Mouse (Mus musculus): ENCODE results near the gene Kazn. TPM values are rescaled to one million over a fixed set of nuclear protein-coding genes. Genes with fewer than 3 reads are reported as not detected.
A peak's percentile ranks its signal among the peaks of the same experiment; 100 is the strongest.

The Kazn gene
- polyA plus RNA-seq, 1 experiment, result 80.2 TPM

DNA sequence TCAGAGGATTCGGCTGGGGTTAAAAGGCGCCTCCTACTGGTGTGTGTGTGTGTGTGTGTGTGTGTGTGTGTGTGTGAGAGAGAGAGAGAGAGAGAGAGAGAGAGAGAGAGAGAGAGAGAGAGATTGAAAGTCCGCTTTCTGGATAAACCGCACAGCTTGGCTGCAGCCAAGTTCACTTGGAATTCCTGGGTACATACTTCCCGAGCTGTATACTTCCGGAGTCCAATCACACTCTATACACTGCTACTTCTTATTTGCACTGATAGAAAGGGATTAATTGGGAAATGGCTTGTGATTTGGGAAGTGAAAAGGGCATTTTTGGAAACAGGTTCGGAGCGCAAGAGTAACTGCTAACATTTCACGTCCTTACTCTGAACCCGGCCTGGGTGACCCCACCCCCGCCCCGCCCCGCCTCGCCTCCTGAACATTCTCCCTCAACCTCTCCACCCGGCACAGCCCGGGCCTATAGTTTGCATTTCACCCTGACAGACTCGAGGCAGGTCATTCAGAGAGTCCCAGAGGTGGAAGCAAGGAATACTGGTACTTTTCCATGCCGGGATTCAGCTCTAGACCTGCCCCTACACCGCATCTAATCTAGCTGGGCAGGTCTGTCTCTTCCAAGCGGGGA, 154.2 kb downstream of the Kazn start:
- peak overlapping the region; percentile 77 for H3K9ac ChIP-seq (ENCODE audit: low read depth, poor library complexity, severe bottlenecking)
- H3K9me3 ChIP-seq (replicated peaks; ENCODE audit: control insufficient read depth, insufficient read depth, low read length, poor library complexity, severe bottlenecking), result no peaks in the 10 kb centered on the region
- peaks cover 6% of the 10 kb centered on the region for H3K4me1 ChIP-seq (ENCODE audit: control insufficient read depth, insufficient read depth, low read length)
- H3K27ac ChIP-seq (ENCODE audit: insufficient read depth, low read length), result peak overlapping the region; percentile 69
- H3K36me3 ChIP-seq (ENCODE audit: control insufficient read depth, insufficient read depth, low read length, poor library complexity, severe bottlenecking), result no peaks in the 10 kb centered on the region
- TF ChIP-seq EP300 (IDR thresholded peaks at IDR 0.05; ENCODE audit: insufficient read depth, low read depth, low read length) (no peak), POLR2A (IDR thresholded peaks at IDR 0.05; ENCODE audit: insufficient read depth, low read length) (no peak), CTCF (IDR thresholded peaks at IDR 0.05; ENCODE audit: low read depth, low read length) (no peak)
- H3K27me3 ChIP-seq (ENCODE audit: control insufficient read depth, insufficient read depth, low read length, poor library complexity, severe bottlenecking), result no peaks in the 10 kb centered on the region
- peak overlapping the region; percentile 77 for H3K4me3 ChIP-seq (ENCODE audit: low read depth, low read length)

DNA sequence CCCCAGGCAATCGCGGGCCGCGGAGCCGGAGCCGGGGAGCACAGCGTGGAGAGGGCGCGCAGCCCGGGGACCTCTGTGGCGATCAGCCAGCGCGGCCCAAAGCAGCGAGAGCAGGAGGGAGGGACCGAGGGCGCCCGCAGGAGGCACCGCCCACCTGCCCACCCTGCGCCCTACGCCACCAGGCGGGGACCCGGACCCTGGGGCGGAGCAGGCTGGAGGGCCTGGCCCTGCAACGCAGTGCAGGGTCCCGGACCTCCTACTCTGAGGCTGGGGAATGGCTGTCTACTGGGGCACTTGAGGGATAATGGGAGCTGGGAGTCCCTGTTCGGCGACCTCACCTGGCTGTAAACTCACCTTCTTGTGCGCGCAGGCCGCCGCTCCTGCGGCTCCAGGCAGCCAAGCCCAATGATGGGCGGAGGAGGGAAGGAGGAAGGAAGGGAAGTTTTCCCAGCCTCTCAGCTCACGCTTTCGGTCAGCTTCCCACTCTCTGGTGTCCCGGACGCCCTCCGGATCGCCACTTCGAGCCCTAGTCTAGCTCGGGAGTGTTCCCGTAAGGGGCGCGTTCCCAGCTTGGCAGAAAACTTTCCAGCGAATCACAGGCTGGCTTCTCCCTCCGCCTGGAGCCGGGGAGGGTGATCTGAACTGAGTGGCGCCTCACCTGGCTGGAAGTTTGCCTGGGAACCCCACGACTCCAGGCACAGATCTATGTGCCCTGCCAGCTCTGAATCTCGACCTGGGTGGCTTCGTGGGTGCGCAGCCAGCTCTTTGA, 154.9 kb downstream of the Kazn start, which contains the start of gene Tmem51:
Tmem51 (minus strand) TSS at position 174 of the 769 bp plus-strand sequence.
- Histone ChIP-seq H3K4me1 (ENCODE audit: control insufficient read depth, insufficient read depth, low read length) (peaks cover 6% of the 10 kb centered on the region), H3K9ac (ENCODE audit: low read depth, poor library complexity, severe bottlenecking) (peak within 1 kb of the TSS; percentile 77), H3K27me3 (ENCODE audit: control insufficient read depth, insufficient read depth, low read length, poor library complexity, severe bottlenecking) (no peaks in the 10 kb centered on the region), H3K27ac (ENCODE audit: insufficient read depth, low read length) (peak within 1 kb of the TSS; percentile 69), H3K4me3 (ENCODE audit: low read depth, low read length) (peak within 1 kb of the TSS; percentile 77), H3K9me3 (replicated peaks; ENCODE audit: control insufficient read depth, insufficient read depth, low read length, poor library complexity, severe bottlenecking) (no peaks in the 10 kb centered on the region), H3K36me3 (ENCODE audit: control insufficient read depth, insufficient read depth, low read length, poor library complexity, severe bottlenecking) (no peaks in the 10 kb centered on the region)
- TF ChIP-seq CTCF (IDR thresholded peaks at IDR 0.05; ENCODE audit: low read depth, low read length) (no peak), POLR2A (IDR thresholded peaks at IDR 0.05; ENCODE audit: insufficient read depth, low read length) (peak; percentile 15), EP300 (IDR thresholded peaks at IDR 0.05; ENCODE audit: insufficient read depth, low read depth, low read length) (0 out of 2 replicates have a peak, but pooled peaks have one; percentile 2)

DNA sequence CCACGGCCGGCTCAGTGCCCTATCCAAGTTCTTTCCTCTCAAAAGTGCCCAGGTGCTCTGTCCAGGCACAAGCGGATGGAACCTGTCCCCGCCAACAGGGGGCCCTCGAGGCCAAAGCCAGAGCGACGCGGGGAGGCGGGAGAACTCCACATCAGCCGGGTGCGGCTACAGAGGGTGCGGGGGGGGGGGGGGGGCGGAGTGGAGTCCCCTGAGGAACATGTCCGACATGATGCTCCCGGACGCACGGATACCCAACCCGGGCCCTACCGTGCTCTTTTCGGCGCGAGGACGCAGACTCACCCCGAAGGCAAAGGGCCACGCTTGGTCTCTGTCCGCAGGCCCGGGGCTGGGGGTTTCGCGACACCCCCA, 155.5 kb downstream of the Kazn start:
- peaks cover 6% of the 10 kb centered on the region for H3K4me1 ChIP-seq (ENCODE audit: control insufficient read depth, insufficient read depth, low read length)
- peak overlapping the region; percentile 77 for H3K4me3 ChIP-seq (ENCODE audit: low read depth, low read length)
- H3K27me3 ChIP-seq (ENCODE audit: control insufficient read depth, insufficient read depth, low read length, poor library complexity, severe bottlenecking), result no peaks in the 10 kb centered on the region
- TF ChIP-seq POLR2A (IDR thresholded peaks at IDR 0.05; ENCODE audit: insufficient read depth, low read length) (no peak), CTCF (IDR thresholded peaks at IDR 0.05; ENCODE audit: low read depth, low read length) (peak; percentile 54), EP300 (IDR thresholded peaks at IDR 0.05; ENCODE audit: insufficient read depth, low read depth, low read length) (no peak)
- no peaks in the 10 kb centered on the region for H3K36me3 ChIP-seq (ENCODE audit: control insufficient read depth, insufficient read depth, low read length, poor library complexity, severe bottlenecking)
- H3K9ac ChIP-seq (ENCODE audit: low read depth, poor library complexity, severe bottlenecking), result peak overlapping the region; percentile 77
- H3K27ac ChIP-seq (ENCODE audit: insufficient read depth, low read length), result no peak overlapping the region
- H3K9me3 ChIP-seq (replicated peaks; ENCODE audit: control insufficient read depth, insufficient read depth, low read length, poor library complexity, severe bottlenecking), result no peaks in the 10 kb centered on the region

DNA sequence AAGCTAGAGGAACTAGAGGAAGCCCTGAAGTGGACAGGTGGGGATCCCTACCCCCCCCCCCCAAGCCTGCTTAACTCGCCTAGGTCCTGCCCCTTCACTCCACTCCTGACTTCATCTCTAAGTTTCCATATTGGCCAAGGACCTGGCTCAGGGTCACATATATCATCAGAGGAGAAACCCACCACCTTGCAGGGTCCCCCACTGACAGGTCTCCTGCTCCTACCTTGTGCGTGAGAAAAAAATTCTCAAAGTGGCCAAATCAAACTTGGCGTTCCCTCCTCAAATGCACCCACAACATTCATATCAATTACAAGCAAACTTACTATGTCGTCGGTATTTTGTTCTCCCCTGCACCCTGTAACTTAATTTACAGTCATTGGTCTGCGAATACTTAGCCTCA, 156.0 kb downstream of the Kazn start:
- Histone ChIP-seq H3K9me3 (replicated peaks; ENCODE audit: control insufficient read depth, insufficient read depth, low read length, poor library complexity, severe bottlenecking) (no peaks in the 10 kb centered on the region), H3K9ac (ENCODE audit: low read depth, poor library complexity, severe bottlenecking) (peak overlapping the region; percentile 77), H3K4me3 (ENCODE audit: low read depth, low read length) (peak overlapping the region; percentile 60), H3K4me1 (ENCODE audit: control insufficient read depth, insufficient read depth, low read length) (peaks cover 6% of the 10 kb centered on the region), H3K27ac (ENCODE audit: insufficient read depth, low read length) (no peak overlapping the region), H3K27me3 (ENCODE audit: control insufficient read depth, insufficient read depth, low read length, poor library complexity, severe bottlenecking) (no peaks in the 10 kb centered on the region), H3K36me3 (ENCODE audit: control insufficient read depth, insufficient read depth, low read length, poor library complexity, severe bottlenecking) (no peaks in the 10 kb centered on the region)
- TF ChIP-seq EP300 (IDR thresholded peaks at IDR 0.05; ENCODE audit: insufficient read depth, low read depth, low read length) (no peak), CTCF (IDR thresholded peaks at IDR 0.05; ENCODE audit: low read depth, low read length) (no peak), POLR2A (IDR thresholded peaks at IDR 0.05; ENCODE audit: insufficient read depth, low read length) (no peak)

DNA sequence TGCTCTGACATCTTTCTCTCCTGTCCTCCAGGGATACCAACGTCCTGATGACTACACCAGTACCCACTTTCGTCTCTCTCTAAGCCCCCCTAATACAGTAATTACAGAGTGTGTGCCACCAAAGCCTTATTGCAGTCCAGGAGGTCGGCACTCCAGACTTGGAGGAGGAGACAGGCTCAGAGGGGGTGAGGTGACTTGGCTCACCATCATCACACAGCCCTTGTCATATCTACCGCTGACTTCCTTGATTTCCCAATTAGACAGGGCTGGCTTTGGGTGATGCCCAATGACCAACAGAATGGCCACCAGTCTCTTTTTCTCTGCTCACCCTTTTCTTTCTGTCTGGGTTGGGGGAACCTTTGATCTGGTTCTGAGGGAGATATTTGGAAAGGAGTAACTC, 156.5 kb downstream of the Kazn start:
- peaks cover 6% of the 10 kb centered on the region for H3K4me1 ChIP-seq (ENCODE audit: control insufficient read depth, insufficient read depth, low read length)

More for the DNA sequence above, 156.5 kb downstream of the Kazn start:
- Histone ChIP-seq H3K9ac (ENCODE audit: low read depth, poor library complexity, severe bottlenecking) (0 out of 2 replicates have a peak overlapping the region, but pooled peaks have one; percentile 77), H3K9me3 (replicated peaks; ENCODE audit: control insufficient read depth, insufficient read depth, low read length, poor library complexity, severe bottlenecking) (no peaks in the 10 kb centered on the region), H3K36me3 (ENCODE audit: control insufficient read depth, insufficient read depth, low read length, poor library complexity, severe bottlenecking) (no peaks in the 10 kb centered on the region), H3K27me3 (ENCODE audit: control insufficient read depth, insufficient read depth, low read length, poor library complexity, severe bottlenecking) (no peaks in the 10 kb centered on the region), H3K27ac (ENCODE audit: insufficient read depth, low read length) (no peak overlapping the region), H3K4me3 (ENCODE audit: low read depth, low read length) (no peak overlapping the region)
- TF ChIP-seq POLR2A (IDR thresholded peaks at IDR 0.05; ENCODE audit: insufficient read depth, low read length) (no peak), EP300 (IDR thresholded peaks at IDR 0.05; ENCODE audit: insufficient read depth, low read depth, low read length) (no peak), CTCF (IDR thresholded peaks at IDR 0.05; ENCODE audit: low read depth, low read length) (no peak)

Data from ES-Bruce4 (cell line).